10 mouse cellular contexts compared by ENCODE assay signal in the genomic region with DNA sequence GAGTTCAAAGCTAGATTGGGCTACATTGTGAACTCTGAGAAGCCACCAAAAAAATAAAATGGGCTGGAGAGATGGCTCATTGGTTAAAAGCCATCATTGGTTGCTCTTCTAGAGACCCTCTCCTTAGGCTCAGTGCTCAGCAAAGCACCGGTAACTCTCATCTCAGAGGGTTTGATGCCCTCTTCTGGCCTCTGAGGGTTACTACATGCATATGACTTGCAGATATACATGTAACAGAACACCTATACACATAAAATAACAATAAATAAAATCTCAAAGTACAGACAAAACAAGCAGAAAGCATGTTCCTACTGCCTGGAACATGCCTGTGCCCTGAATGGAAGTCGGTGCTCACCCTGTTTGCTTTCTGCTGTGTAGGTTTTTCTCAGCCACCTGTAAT. TPM values are rescaled to one million over a fixed set of nuclear protein-coding genes. Genes with fewer than 3 reads are reported as not detected.
DNase-seq lines count a peak whose midpoint lies in the region; ATAC-seq and TF ChIP-seq lines count a peak whose summit lies in the region.
"Had no signal": no experiment of that assay in that cellular context is flagged by ENCODE, and none has a peak within 500 bp of the region (broad histone marks: within the 10 kb centered on the region; RNA-seq: fewer than 3 reads in every experiment).

No protein-coding gene starts in this region.

- intact Hi-C loops in left cerebral cortex, postnatal 25 days (cut with DNase I): loop anchor here (5.0 kb wide), 1 partner anchor 265 kb away; no protein-coding TSS in a partner anchor

- 90% methylated on average over 2 of the region's 2 CpGs for WGBS in liver, adult 2 months
- WGBS in liver, embryonic 11.5 days: 85% methylated on average over 2 of the region's 2 CpGs

- H3K4me1 ChIP-seq in liver, adult 2 months (ENCODE audit: control insufficient read depth, insufficient read depth, low read length): peaks cover 5% of the 10 kb centered on the region
- no peaks in the 10 kb centered on the region for H3K4me1 ChIP-seq in liver, embryonic 11.5 days (replicated peaks; ENCODE audit: control insufficient read depth, insufficient read depth, low read length)
- no peaks in the 10 kb centered on the region for H3K4me1 ChIP-seq in MEL (ENCODE audit: control insufficient read depth in 1 of 2, insufficient read depth in 2 of 2, low read length in 2 of 2)
- H3K4me1 ChIP-seq: embryonic facial prominence, embryonic 15.5 days had no signal

- no peak overlapping the region for H3K27ac ChIP-seq in liver, adult 2 months (replicated peaks; ENCODE audit: insufficient read depth, low read depth, low read length)
- H3K27ac ChIP-seq in liver, embryonic 11.5 days (ENCODE audit: low read depth, low read length): no peak overlapping the region
- H3K27ac ChIP-seq in MEL (ENCODE audit: control insufficient read depth, low read depth, low read length): no peak overlapping the region
- H3K27ac ChIP-seq: embryonic facial prominence, embryonic 15.5 days had no signal

- no peaks in the 10 kb centered on the region for H3K79me2 ChIP-seq in liver, adult 2 months (ENCODE audit: control insufficient read depth, insufficient read depth, low read length)
- H3K79me2 ChIP-seq in MEL (ENCODE audit: control insufficient read depth, insufficient read depth, low read length, poor library complexity): no peaks in the 10 kb centered on the region

- no peaks in the 10 kb centered on the region for H3K27me3 ChIP-seq in liver, adult 2 months (ENCODE audit: control insufficient read depth, insufficient read depth, low read length)
- H3K27me3 ChIP-seq in liver, embryonic 11.5 days (replicated peaks; ENCODE audit: control insufficient read depth, insufficient read depth, low read length): no peaks in the 10 kb centered on the region
- no peaks in the 10 kb centered on the region for H3K27me3 ChIP-seq in MEL (ENCODE audit: control insufficient read depth in 1 of 2, insufficient read depth in 2 of 2, low read length in 2 of 2)
- H3K27me3 ChIP-seq: embryonic facial prominence, embryonic 15.5 days; megakaryocyte, embryonic 14.5 days had no signal

- peaks cover 2% of the 10 kb centered on the region; the same call in 1 of the 2 replicates for H3K9me3 ChIP-seq in liver, embryonic 11.5 days (ENCODE audit: control insufficient read depth, low read length)
- H3K9me3 ChIP-seq in MEL (replicated peaks; ENCODE audit: insufficient read depth, low read length): no peaks in the 10 kb centered on the region
- H3K9me3 ChIP-seq: embryonic facial prominence, embryonic 15.5 days had no signal

- DNase-seq in liver, adult 2 months (ENCODE audit: extremely low read depth, low read depth, low spot score): peak; percentile 42
- no peak for DNase-seq in liver, embryonic 11.5 days (ENCODE audit: low spot score)
- peak; percentile 49 for DNase-seq in MEL (ENCODE audit: low read depth, low spot score)
- peak; percentile 34 for DNase-seq in c-Kit-positive CD71-positive TER-119-negative erythroid progenitor cells, embryonic 14.5 days (ENCODE audit: low read depth)
- DNase-seq in retina, postnatal 1 day: peak; percentile 27
- no peak for DNase-seq in neural tube, embryonic 10.5 days (ENCODE audit: extremely low spot score, low spot score)
- DNase-seq in left cerebral cortex, postnatal 25 days (ENCODE audit: low spot score in 2 of 2): no peak
- DNase-seq: right cerebral cortex, adult 18-20 months had no signal

- H3K36me3 ChIP-seq in liver, adult 2 months (ENCODE audit: control insufficient read depth, insufficient read depth, low read length): peaks cover 46% of the 10 kb centered on the region
- H3K36me3 ChIP-seq in liver, embryonic 11.5 days (ENCODE audit: control insufficient read depth, insufficient read depth, low read length): peaks cover 66% of the 10 kb centered on the region
- H3K36me3 ChIP-seq in MEL (ENCODE audit: control insufficient read depth in 1 of 2, insufficient read depth in 2 of 2, low read length in 2 of 2): peaks cover 0 to 6% of the 10 kb centered on the region in 2 experiments; a peak in 2 of 4 replicates

- no peak overlapping the region for H3K4me3 ChIP-seq in liver, adult 2 months (ENCODE audit: insufficient read depth, low read depth, low read length)
- H3K4me3 ChIP-seq in liver, embryonic 11.5 days (ENCODE audit: low read depth, low read length): no peak overlapping the region
- H3K4me3 ChIP-seq in MEL (ENCODE audit: control insufficient read depth in 1 of 2, insufficient read depth in 1 of 2, low read depth in 2 of 2, low read length in 2 of 2): no peak overlapping the region
- H3K4me3 ChIP-seq: embryonic facial prominence, embryonic 15.5 days; megakaryocyte, embryonic 14.5 days had no signal

- H3K9ac ChIP-seq in liver, adult 2 months (ENCODE audit: low read depth, low read length): no peak overlapping the region
- H3K9ac ChIP-seq in liver, embryonic 11.5 days (ENCODE audit: low read depth, low read length): no peak overlapping the region
- no peak overlapping the region for H3K9ac ChIP-seq in MEL (ENCODE audit: control insufficient read depth, low read depth, low read length, poor library complexity, severe bottlenecking)
- H3K9ac ChIP-seq: embryonic facial prominence, embryonic 15.5 days had no signal

- ATAC-seq in liver, embryonic 11.5 days (replicated peaks; ENCODE audit: low FRiP score): no peak

- no peak overlapping the region for H3K4me2 ChIP-seq in liver, embryonic 11.5 days
- H3K4me2 ChIP-seq: embryonic facial prominence, embryonic 15.5 days had no signal

- TF ChIP-seq EP300 in MEL (IDR thresholded peaks at IDR 0.05; ENCODE audit: low read depth in 1 of 2, low read length in 2 of 2): no peak

- TF ChIP-seq RAD21 in MEL (IDR thresholded peaks at IDR 0.05; ENCODE audit: low read depth, low read length): peak; percentile 17

- no peak for TF ChIP-seq POLR2A in liver, adult 2 months (IDR thresholded peaks at IDR 0.05; ENCODE audit: extremely low read depth, insufficient read depth, low read length)
- no peak for TF ChIP-seq POLR2A in MEL (IDR thresholded peaks at IDR 0.05; ENCODE audit: control insufficient read depth in 1 of 2, insufficient read depth in 1 of 2, low read depth in 1 of 2, low read length in 2 of 2, poor library complexity in 1 of 2)

- TF ChIP-seq CTCF in liver, adult 2 months (IDR thresholded peaks at IDR 0.05; ENCODE audit: low read depth, low read length): no peak
- peak; percentile 40 to 48 (median 42) for TF ChIP-seq CTCF in MEL (IDR thresholded peaks at IDR 0.05 in 2 of 3, conservative IDR thresholded peaks at IDR 0.05 in 1 of 3; ENCODE audit: control insufficient read depth in 1 of 3, insufficient read depth in 1 of 3, low read depth in 2 of 3, low read length in 3 of 3, poor library complexity in 1 of 3, severe bottlenecking in 1 of 3)

TF ChIP-seq in MEL, 35 proteins besides CTCF, POLR2A, EP300 and RAD21:
- TF ChIP-seq SMC3 (IDR thresholded peaks at IDR 0.05; ENCODE audit: low read depth, low read length) (peak; percentile 4; the same call in 1 of the 2 replicates), ZNF384 (IDR thresholded peaks at IDR 0.05; ENCODE audit: low read depth, low read length) (no peak)

RNA-seq across cellular contexts. Expression of a gene that starts 48.7 kb away (rescaled TPM):
- 27.0 and 29.7 TPM in 2 replicates for total RNA-seq in liver, adult 2 months (2014; rRNA removed)
- polyA plus RNA-seq in liver, adult 2 months (2012; rRNA removed): 8.3 and 10.7 TPM in 2 replicates
- 155 and 183 TPM in 2 replicates for polyA plus RNA-seq in liver, embryonic 11.5 days (2014; fragmentation: Nextera tagmentation; extraction: Ambion mirVana)
- 93.3 and 99.9 TPM in 2 replicates for total RNA-seq in MEL (2012; rRNA removed)
- polyA plus RNA-seq in MEL (2012; ENCODE audit: insufficient read depth in 1 of 2, insufficient read length in 2 of 2, low read depth in 1 of 2, low replicate concordance in 2 of 2, missing spikeins in 1 of 2): 100 to 1,000 TPM in 1 of 2 experiments, 10 to 100 TPM in 1; 87.0 to 133 TPM
- 10 to 100 TPM; 56.0 to 58.7 TPM for total RNA-seq in left cerebral cortex, postnatal 25 days (2021)

RNA-seq across cellular contexts. Expression of a gene that starts 51.7 kb away (rescaled TPM):
- total RNA-seq in liver, adult 2 months (2014; rRNA removed): 18.3 and 26.0 TPM in 2 replicates
- 13.5 and 15.8 TPM in 2 replicates for polyA plus RNA-seq in liver, adult 2 months (2012; rRNA removed)
- 11.3 and 12.7 TPM in 2 replicates for polyA plus RNA-seq in liver, embryonic 11.5 days (2014; fragmentation: Nextera tagmentation; extraction: Ambion mirVana)
- total RNA-seq in MEL (2012; rRNA removed): 18.3 and 19.1 TPM in 2 replicates
- 10 to 100 TPM; 24.5 to 27.4 TPM for polyA plus RNA-seq in MEL (2012; ENCODE audit: insufficient read depth in 1 of 2, insufficient read length in 2 of 2, low read depth in 1 of 2, low replicate concordance in 2 of 2, missing spikeins in 1 of 2)
- 10 to 100 TPM; 52.7 to 54.6 TPM for total RNA-seq in left cerebral cortex, postnatal 25 days (2021)

Comparison
In these comparisons a context has a peak if more than half of its experiments do, and no peak if none do; other contexts are left out.
1. DNase-seq: peak in liver, adult 2 months (single experiment), MEL (single experiment), c-Kit-positive CD71-positive TER-119-negative erythroid progenitor cells, embryonic 14.5 days (single experiment) and retina, postnatal 1 day (single experiment); none in liver, embryonic 11.5 days (single experiment), neural tube, embryonic 10.5 days (single experiment) and left cerebral cortex, postnatal 25 days (0 of 2).